Mouse (Mus musculus) myocyte (in vitro differentiated cells): ENCODE results near the gene D930048N14Rik.

Source experiments
- MYOG ChIP-seq, 3 experiments: IDR thresholded peaks; one replicate each; pipeline ENCODE4 v1.6.1; 2011; ENCODE audit warnings: control low read depth in 2 of 3, low read depth in 2 of 3, mild to moderate bottlenecking in 2 of 3; ENCODE audit not compliant: insufficient read length in 2 of 3, control insufficient read depth in 1 of 3, insufficient read depth in 1 of 3
- POLR2A ChIP-seq: IDR thresholded peaks from one replicate; pipeline ENCODE4 v1.6.1; 2011; ENCODE audit warnings: low read depth, mild to moderate bottlenecking, control low read depth, moderate library complexity; ENCODE audit not compliant: insufficient read length

DNA sequence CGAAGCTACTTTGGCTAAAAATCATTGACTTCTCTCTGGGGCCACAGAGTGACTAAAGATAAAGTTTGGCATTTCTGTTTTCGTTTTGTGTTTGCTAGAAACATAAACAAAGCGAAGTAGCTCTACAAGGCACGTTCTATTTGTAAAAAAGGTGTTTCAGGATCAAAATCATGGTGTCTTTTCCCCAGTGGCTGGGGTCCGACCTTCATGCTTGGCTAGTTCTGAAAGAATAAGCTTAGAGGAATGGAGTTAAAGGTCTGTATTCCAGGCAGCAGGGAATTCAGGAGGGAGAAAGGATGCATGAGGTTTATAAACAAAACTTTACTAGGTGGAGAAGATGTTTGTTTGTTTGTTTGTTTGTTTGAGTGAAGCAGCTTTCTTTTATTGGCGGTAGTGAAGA is 38.6 kb downstream of the D930048N14Rik start:
- TF ChIP-seq POLR2A = no peak
- TF ChIP-seq MYOG (IDR thresholded peaks at IDR 0.05; ENCODE audit: control insufficient read depth in 1 of 3, insufficient read depth in 1 of 3, insufficient read length in 2 of 3, low read depth in 2 of 3) = no peak
